Mouse (Mus musculus) bone marrow macrophage, adult 2 months (primary cell): Measurements from ENCODE around the gene Gabpb1.

Source experiments
- CTCF ChIP-seq: IDR thresholded peaks from 2 replicates; pipeline ENCODE4 v1.5.1; 2012; ENCODE audit warnings: low read depth, mild to moderate bottlenecking, low read length, moderate library complexity
- POLR2A ChIP-seq: IDR thresholded peaks from 2 replicates; pipeline ENCODE4 v1.6.1; 2012; ENCODE audit warnings: mild to moderate bottlenecking, low read depth, low read length, borderline replicate concordance

DNA sequence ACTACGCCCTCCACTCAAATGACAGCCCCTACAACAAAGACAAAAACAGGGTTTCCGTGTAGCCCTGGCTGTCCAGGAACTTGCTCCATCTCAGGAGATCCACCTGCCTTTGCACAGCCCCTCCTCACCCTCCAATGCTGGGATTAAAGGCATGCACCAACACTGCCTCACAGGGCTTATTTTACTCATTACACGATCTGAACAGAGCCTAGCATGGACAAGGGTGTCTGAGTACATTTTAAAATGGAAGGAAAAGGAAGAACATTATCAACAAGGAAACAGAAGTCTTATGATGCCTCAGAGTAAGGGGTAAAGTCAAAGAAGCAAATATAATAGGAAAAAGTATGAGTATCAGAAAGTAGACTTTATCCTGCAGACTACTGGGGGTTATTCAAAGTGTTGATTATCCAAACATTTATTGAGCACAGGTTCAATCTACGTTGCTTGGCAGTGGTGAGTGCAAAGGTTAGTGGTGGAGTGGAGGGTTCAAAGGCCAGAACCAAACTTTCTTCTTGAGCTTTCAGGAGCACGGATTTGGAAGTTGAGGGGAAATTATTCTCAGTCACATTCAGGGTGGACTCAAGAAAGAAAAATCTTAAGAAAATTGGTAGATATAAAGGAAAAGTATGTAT is 7.4 kb downstream of the Gabpb1 start:
- TF ChIP-seq CTCF (no peak), POLR2A (no peak)
